9 mouse cellular contexts compared by ENCODE assay signal in genomic region chrX:73869334-73869733, GRCm38 (mm10). TPM values are rescaled to one million over a fixed set of nuclear protein-coding genes. Genes with fewer than 3 reads are reported as not detected.
DNase-seq lines count a peak whose midpoint lies in the region; ATAC-seq and TF ChIP-seq lines count a peak whose summit lies in the region.
"Had no signal": no experiment of that assay in that cellular context is flagged by ENCODE, and none has a peak within 500 bp of the region (broad histone marks: within the 10 kb centered on the region; RNA-seq: fewer than 3 reads in every experiment).

No protein-coding gene starts in this region.

- H3K9ac ChIP-seq in hindbrain, embryonic 11.5 days (ENCODE audit: low read depth, low read length) = no peak overlapping the region
- no peak overlapping the region for H3K9ac ChIP-seq in hindbrain, embryonic 16.5 days (ENCODE audit: low read depth, low read length)
- H3K9ac ChIP-seq in limb, embryonic 14.5 days (ENCODE audit: low read depth, low read length, severe bottlenecking) = no peak overlapping the region

- ATAC-seq in hindbrain, embryonic 11.5 days (ENCODE audit: low FRiP score) = no peak
- no peak for ATAC-seq in hindbrain, embryonic 16.5 days
- no peak for ATAC-seq in limb, embryonic 14.5 days (ENCODE audit: low FRiP score, low read depth)

- no peaks in the 10 kb centered on the region for H3K9me3 ChIP-seq in hindbrain, embryonic 11.5 days (ENCODE audit: control insufficient read depth, low read length)
- H3K9me3 ChIP-seq in hindbrain, embryonic 16.5 days (ENCODE audit: control insufficient read depth, low read length) = no peaks in the 10 kb centered on the region
- H3K9me3 ChIP-seq in limb, embryonic 14.5 days (ENCODE audit: control insufficient read depth, low read length) = no peaks in the 10 kb centered on the region

- WGBS in hindbrain, embryonic 11.5 days = 11% methylated on average over 5 of the region's 5 CpGs
- WGBS in hindbrain, embryonic 16.5 days = 8% methylated on average over 5 of the region's 5 CpGs
- WGBS in limb, embryonic 14.5 days = 6% methylated on average over 5 of the region's 5 CpGs

- H3K4me3 ChIP-seq in hindbrain, embryonic 11.5 days (ENCODE audit: low read depth, low read length) = no peak overlapping the region
- no peak overlapping the region for H3K4me3 ChIP-seq in hindbrain, embryonic 16.5 days (ENCODE audit: low read length)
- H3K4me3 ChIP-seq in limb, embryonic 14.5 days (replicated peaks; ENCODE audit: low read length) = no peak overlapping the region

- H3K4me1 ChIP-seq in hindbrain, embryonic 11.5 days (replicated peaks; ENCODE audit: control insufficient read depth, insufficient read depth, low read length) = no peaks in the 10 kb centered on the region
- no peaks in the 10 kb centered on the region; the same call in 1 of the 2 replicates for H3K4me1 ChIP-seq in hindbrain, embryonic 16.5 days (ENCODE audit: control insufficient read depth, insufficient read depth, low read depth, low read length)
- H3K4me1 ChIP-seq in limb, embryonic 14.5 days (ENCODE audit: control insufficient read depth, insufficient read depth, low read length) = no peaks in the 10 kb centered on the region

- H3K27me3 ChIP-seq in hindbrain, embryonic 11.5 days (ENCODE audit: control insufficient read depth, insufficient read depth, low read length) = no peaks in the 10 kb centered on the region
- H3K27me3 ChIP-seq in hindbrain, embryonic 16.5 days (replicated peaks; ENCODE audit: control insufficient read depth, insufficient read depth, low read length) = no peaks in the 10 kb centered on the region
- H3K27me3 ChIP-seq in limb, embryonic 14.5 days (ENCODE audit: control insufficient read depth, insufficient read depth, low read length) = no peaks in the 10 kb centered on the region

- H3K4me2 ChIP-seq in hindbrain, embryonic 11.5 days (replicated peaks; ENCODE audit: low read depth, low read length) = no peak overlapping the region
- no peak overlapping the region for H3K4me2 ChIP-seq in hindbrain, embryonic 16.5 days (ENCODE audit: low read length)
- no peak overlapping the region for H3K4me2 ChIP-seq in limb, embryonic 14.5 days (replicated peaks; ENCODE audit: low read depth, low read length, severe bottlenecking)

- DNase-seq in hindbrain, embryonic 11.5 days (ENCODE audit: low spot score) = peak; percentile 52
- DNase-seq in A20 (ENCODE audit: low read depth, low spot score) (peak; percentile 21), ZHBTc4 (ENCODE audit: low read depth, low spot score) (peak; percentile 49)
- DNase-seq in limb, embryonic 14.5 days (ENCODE audit: low spot score) = peak; percentile 13
- no peak for DNase-seq in cerebellum, adult 18-20 months
- no peak for DNase-seq in natural killer cell, adult 2 months (ENCODE audit: low spot score in 2 of 2)
- no peak for DNase-seq in left cerebral cortex, postnatal 4 days

- no peak for TF ChIP-seq POLR2A in limb, embryonic 14.5 days (IDR thresholded peaks at IDR 0.05; ENCODE audit: borderline replicate concordance, extremely low read depth, insufficient read depth, insufficient read length)

- H3K27ac ChIP-seq in hindbrain, embryonic 11.5 days (ENCODE audit: low read depth, low read length) = no peak overlapping the region
- no peak overlapping the region for H3K27ac ChIP-seq in hindbrain, embryonic 16.5 days (ENCODE audit: low read depth, low read length)
- no peak overlapping the region for H3K27ac ChIP-seq in limb, embryonic 14.5 days (replicated peaks; ENCODE audit: low read depth, low read length)

- intact Hi-C loops in left cerebral cortex, postnatal 4 days (cut with DNase I) = no loop called here

- H3K36me3 ChIP-seq in hindbrain, embryonic 11.5 days (ENCODE audit: control insufficient read depth, insufficient read depth, low read length) = no peaks in the 10 kb centered on the region
- H3K36me3 ChIP-seq in hindbrain, embryonic 16.5 days (ENCODE audit: control insufficient read depth, insufficient read depth, low read length) = peaks cover 4% of the 10 kb centered on the region; the same call in 1 of the 2 replicates
- no peaks in the 10 kb centered on the region for H3K36me3 ChIP-seq in limb, embryonic 14.5 days (ENCODE audit: control insufficient read depth, insufficient read depth, low read length)

RNA-seq across cellular contexts. Expression of gene Avpr2, which starts 22.6 kb away (rescaled TPM):
- 0.06 and 0.11 TPM in 2 replicates for polyA plus RNA-seq in hindbrain, embryonic 11.5 days (2014; fragmentation: Nextera tagmentation; extraction: Ambion mirVana)
- 0.11 and 0.20 TPM in 2 replicates for polyA plus RNA-seq in hindbrain, embryonic 16.5 days (2015; fragmentation: Nextera tagmentation; extraction: Ambion mirVana)
- polyA plus RNA-seq in limb, embryonic 14.5 days (2012; rRNA removed) = 0.03 TPM in 1 of 2 replicates, not detected in the other
- 0.10 TPM in 1 of 2 replicates, not detected in the other for polyA plus RNA-seq in limb, embryonic 14.5 days (2014; fragmentation: Nextera tagmentation; extraction: Ambion mirVana)
- total RNA-seq in left cerebral cortex, postnatal 4 days (2021) = not detected
- total RNA-seq: layer of hippocampus, postnatal 10 days had no signal

RNA-seq across cellular contexts. Expression of gene L1cam, which starts 26.6 kb away (rescaled TPM):
- 26.3 and 35.9 TPM in 2 replicates for polyA plus RNA-seq in hindbrain, embryonic 11.5 days (2014; fragmentation: Nextera tagmentation; extraction: Ambion mirVana)
- 109 and 139 TPM in 2 replicates for polyA plus RNA-seq in hindbrain, embryonic 16.5 days (2015; fragmentation: Nextera tagmentation; extraction: Ambion mirVana)
- 7.8 and 8.6 TPM in 2 replicates for polyA plus RNA-seq in limb, embryonic 14.5 days (2012; rRNA removed)
- 2.9 and 4.6 TPM in 2 replicates for polyA plus RNA-seq in limb, embryonic 14.5 days (2014; fragmentation: Nextera tagmentation; extraction: Ambion mirVana)
- 100 to 1,000 TPM; 518 to 579 TPM for total RNA-seq in left cerebral cortex, postnatal 4 days (2021)

RNA-seq across cellular contexts. Expression of gene Pdzd4, which starts 44.6 kb away (rescaled TPM):
- 1.4 and 1.6 TPM in 2 replicates for polyA plus RNA-seq in hindbrain, embryonic 11.5 days (2014; fragmentation: Nextera tagmentation; extraction: Ambion mirVana)
- polyA plus RNA-seq in hindbrain, embryonic 16.5 days (2015; fragmentation: Nextera tagmentation; extraction: Ambion mirVana) = 3.1 and 4.0 TPM in 2 replicates
- 20.9 and 22.0 TPM in 2 replicates for polyA plus RNA-seq in limb, embryonic 14.5 days (2012; rRNA removed)
- 1.4 and 1.5 TPM in 2 replicates for polyA plus RNA-seq in limb, embryonic 14.5 days (2014; fragmentation: Nextera tagmentation; extraction: Ambion mirVana)
- total RNA-seq in left cerebral cortex, postnatal 4 days (2021) = 100 to 1,000 TPM; 174 to 186 TPM

RNA-seq across cellular contexts. Expression of gene Arhgap4, which starts 52.3 kb away (rescaled TPM):
- 0.99 and 2.3 TPM in 2 replicates for polyA plus RNA-seq in hindbrain, embryonic 11.5 days (2014; fragmentation: Nextera tagmentation; extraction: Ambion mirVana)
- polyA plus RNA-seq in hindbrain, embryonic 16.5 days (2015; fragmentation: Nextera tagmentation; extraction: Ambion mirVana) = 2.7 TPM in 2 replicates
- polyA plus RNA-seq in limb, embryonic 14.5 days (2012; rRNA removed) = 8.8 and 9.3 TPM in 2 replicates
- 2.7 and 3.7 TPM in 2 replicates for polyA plus RNA-seq in limb, embryonic 14.5 days (2014; fragmentation: Nextera tagmentation; extraction: Ambion mirVana)
- total RNA-seq in left cerebral cortex, postnatal 4 days (2021) = 1 to 10 TPM; 2.5 to 3.4 TPM

RNA-seq across cellular contexts. Expression of gene Naa10, which starts 52.4 kb away (rescaled TPM):
- 117 and 126 TPM in 2 replicates for polyA plus RNA-seq in hindbrain, embryonic 11.5 days (2014; fragmentation: Nextera tagmentation; extraction: Ambion mirVana)
- polyA plus RNA-seq in hindbrain, embryonic 16.5 days (2015; fragmentation: Nextera tagmentation; extraction: Ambion mirVana) = 89.5 and 92.9 TPM in 2 replicates
- 114 and 128 TPM in 2 replicates for polyA plus RNA-seq in limb, embryonic 14.5 days (2012; rRNA removed)
- polyA plus RNA-seq in limb, embryonic 14.5 days (2014; fragmentation: Nextera tagmentation; extraction: Ambion mirVana) = 112 and 117 TPM in 2 replicates
- total RNA-seq in left cerebral cortex, postnatal 4 days (2021) = 10 to 100 TPM; 66.9 to 73.6 TPM

Comparison
In these comparisons a context has a peak if more than half of its experiments do, and no peak if none do; other contexts are left out.
1. DNase-seq: peak in hindbrain, embryonic 11.5 days (single experiment), A20 (single experiment), ZHBTc4 (single experiment) and limb, embryonic 14.5 days (single experiment); none in cerebellum, adult 18-20 months (0 of 2), natural killer cell, adult 2 months (0 of 2) and left cerebral cortex, postnatal 4 days (single experiment).